Mouse (Mus musculus) liver, adult 2 months (tissue): ENCODE measurements at regions not wholly inside any gene's neighbourhood (a gene's known extent, or its start where the extent isn't known, plus 50 kb on each side); places are given as distances from the start of the nearest gene placed in this dataset.

Source experiments
- CTCF ChIP-seq: fragments of 200-500 bp; IDR thresholded peaks from 2 replicates; pipeline ENCODE4 v1.5.1; 2011; ENCODE audit warnings: low read depth, low read length, control low read depth
- POLR2A ChIP-seq: fragments of 200-500 bp; IDR thresholded peaks from 2 replicates; pipeline ENCODE4 v1.6.1; 2011; ENCODE audit warnings: low read length, control low read depth; ENCODE audit not compliant: insufficient read depth; ENCODE audit errors: extremely low read depth

- TF ChIP-seq CTCF (no peak), POLR2A (no peak)
Observed at GRCm38 (mm10) chr14:92674146-92674545, 1216.3 kb downstream of the Pcdh9 start.
